Mouse (Mus musculus) left cerebral cortex, adult 18-20 months (tissue): ENCODE results near the gene Ubc. TPM values are rescaled to one million over a fixed set of nuclear protein-coding genes. Genes with fewer than 3 reads are reported as not detected.
"Not testable (repeated sequence)": the region's sequence is repeated elsewhere in the genome, so short reads cannot be mapped to it uniquely, and the experiment has no call there.

Source experiments
- DNase-seq, 2 experiments: peaks; one replicate each; pipeline ENCODE4 v3.0.0; 2021 to 2022; ENCODE audit warnings: low spot score in 2 of 2, mixed read lengths in 1 of 2
- long read RNA-seq, 2 experiments: library from polyadenylated mRNA; stranded (forward); transcript quantifications; one replicate each; pipeline ENCODE4 v2.0.0; 2021
- total RNA-seq, 2 experiments: library from RNA; stranded (reverse); gene quantifications; 2 replicates each; pipeline ENCODE4 v1.2.3; 2021

Gene Ubc
- total RNA-seq, result 100 to 1,000 TPM; 771 to 830 TPM
- long read RNA-seq, experiment 1, transcript Ubc-202 (2 exons, 2,618 nt), result major isoform, 170 of 401 reads
- long read RNA-seq, experiment 1, partial matches to known transcripts, result 170 of 401 reads
- long read RNA-seq, experiment 1, other reads (novel, unspliced or antisense), result 60 of 401 reads
- long read RNA-seq, experiment 2, transcript Ubc-202 (2 exons, 2,618 nt), result major isoform, 89 of 229 reads
- long read RNA-seq, experiment 2, partial matches to known transcripts, result 100 of 229 reads
- long read RNA-seq, experiment 2, other reads (novel, unspliced or antisense), result 39 of 229 reads

DNA sequence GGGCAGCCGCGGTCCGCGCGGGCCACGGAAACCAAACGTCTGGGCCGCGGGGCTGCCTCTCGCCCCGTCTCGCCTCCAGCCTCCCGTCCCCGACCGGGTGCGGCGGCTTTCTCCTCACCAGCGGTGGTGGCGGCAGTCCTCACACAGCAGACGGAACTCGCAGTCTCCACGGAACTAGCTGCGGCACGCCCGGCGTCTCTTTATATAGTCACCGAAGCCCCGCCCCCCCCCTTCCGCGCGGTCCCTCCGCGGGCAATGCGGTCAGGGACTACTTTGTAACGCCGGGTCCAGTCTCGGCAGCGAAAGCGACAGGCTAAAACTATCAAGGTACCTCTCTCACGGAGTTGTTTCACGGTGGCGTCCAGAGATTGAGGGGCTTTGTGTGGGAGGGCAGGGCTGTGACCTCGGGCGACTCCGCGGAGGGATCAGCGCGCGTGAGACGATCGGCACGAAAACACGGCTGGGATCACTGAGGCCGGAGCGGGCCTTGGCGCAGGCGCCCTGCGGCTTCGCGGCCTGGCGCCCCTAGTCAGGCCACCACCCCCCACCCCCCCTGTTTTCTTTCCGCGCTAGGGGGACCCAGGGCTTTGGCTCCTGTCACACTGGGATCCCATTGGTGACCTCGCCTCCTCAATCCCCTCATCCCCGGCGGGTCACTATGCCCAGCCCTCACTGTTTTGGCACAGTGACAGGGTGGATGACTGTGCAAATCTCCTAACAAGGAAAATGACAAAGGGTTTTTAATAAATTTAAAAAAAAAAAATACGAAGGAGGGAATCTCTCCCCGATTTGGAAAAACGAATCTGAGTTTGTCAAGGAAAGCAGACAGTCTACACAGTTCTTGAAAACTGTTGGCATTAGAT is at the start of gene Ubc:
Gene Ubc (minus strand): TSS at position 624 of the 863 bp plus-strand sequence.
- DNase-seq, result peak; percentile 74 to 82

DNA sequence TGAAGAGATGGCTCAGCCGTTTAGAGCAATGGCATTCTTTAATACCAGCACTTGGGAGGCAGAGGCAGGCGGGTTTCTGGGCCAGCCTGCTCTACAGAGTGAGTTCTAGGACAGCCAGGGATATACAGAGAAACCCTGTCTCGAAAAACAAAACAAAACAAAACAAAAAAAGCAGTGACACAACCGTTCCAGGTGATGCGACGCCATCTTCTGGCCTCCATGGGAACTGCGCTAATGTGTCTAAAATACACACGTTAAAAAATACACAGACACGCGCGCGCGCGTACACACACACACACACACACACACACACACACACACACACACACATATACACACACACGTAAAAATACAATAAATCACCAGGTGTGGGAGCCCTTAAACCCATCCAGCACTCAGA is 44.3 kb upstream of the Ubc start:
- DNase-seq, result not testable (repeated sequence)

DNA sequence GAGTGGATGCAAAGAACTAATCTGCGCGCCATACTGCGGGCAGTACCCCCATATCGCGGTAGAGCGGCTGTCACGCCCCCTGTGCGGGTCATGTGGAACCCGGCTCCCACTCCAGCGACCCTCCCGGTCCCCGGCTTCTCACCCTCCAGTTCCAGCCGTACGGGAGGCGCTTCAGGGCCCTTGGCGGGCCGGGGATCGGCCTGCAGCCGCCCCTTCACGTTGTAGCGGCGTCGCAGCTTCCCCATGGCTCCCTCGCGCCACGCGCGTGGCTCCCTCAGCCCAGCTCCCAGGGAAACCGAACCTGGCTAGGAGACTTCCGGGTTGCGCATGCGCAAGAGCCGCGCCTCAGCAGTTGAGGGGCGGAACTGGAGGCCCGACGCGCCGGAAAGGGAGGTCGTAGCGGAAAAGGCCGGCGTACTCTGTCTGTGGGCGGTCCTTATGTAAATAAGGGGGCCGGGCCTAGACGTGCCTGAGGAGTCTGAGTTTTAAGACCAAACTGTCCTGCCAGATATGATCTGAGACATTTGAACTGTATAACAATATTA is 43.9 kb upstream of the Ubc start, which contains the start of gene Dhx37:
Gene Dhx37 (minus strand): TSS at position 329 of the 545 bp plus-strand sequence.
- peak; percentile 93 to 96 for DNase-seq

DNA sequence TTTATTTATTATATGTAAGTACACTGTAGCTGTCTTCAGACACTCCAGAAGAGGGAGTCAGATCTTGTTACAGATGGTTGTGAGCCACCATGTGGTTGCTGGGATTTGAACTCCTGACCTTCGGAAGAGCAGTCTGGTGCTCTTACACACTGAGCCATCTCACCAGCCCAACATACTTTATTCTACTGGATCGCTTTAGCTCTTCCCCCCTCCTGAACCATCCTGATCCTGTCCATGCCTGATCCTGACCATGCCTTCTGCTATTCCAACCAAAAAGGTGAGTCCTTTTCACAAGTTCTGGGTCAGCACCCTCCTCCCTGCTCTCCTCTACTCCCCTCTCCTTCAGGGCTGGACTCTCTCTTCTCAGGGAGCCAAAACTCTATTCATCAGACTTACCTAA is 42.3 kb upstream of the Ubc start:
- not testable (repeated sequence) for DNase-seq

DNA sequence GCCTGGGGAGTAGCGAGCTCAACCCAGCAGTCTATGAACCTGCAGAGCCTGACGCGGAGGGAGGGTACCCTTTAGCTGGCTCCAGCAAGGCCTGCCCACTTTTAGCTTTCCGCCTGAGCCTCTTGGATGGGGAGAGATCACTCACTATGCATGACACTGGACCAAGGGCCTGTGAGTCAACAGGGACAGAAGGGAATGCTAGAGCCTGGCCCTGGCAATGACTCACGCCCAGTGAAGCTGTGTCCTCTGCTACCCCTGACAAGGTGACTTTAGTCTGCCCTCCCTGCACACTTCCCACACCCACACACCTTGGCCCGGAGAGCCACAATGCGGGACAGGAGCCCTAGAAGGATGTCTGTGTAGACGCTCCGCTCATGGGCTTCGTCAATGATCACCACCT is 36.3 kb upstream of the Ubc start:
- no peak for DNase-seq

DNA sequence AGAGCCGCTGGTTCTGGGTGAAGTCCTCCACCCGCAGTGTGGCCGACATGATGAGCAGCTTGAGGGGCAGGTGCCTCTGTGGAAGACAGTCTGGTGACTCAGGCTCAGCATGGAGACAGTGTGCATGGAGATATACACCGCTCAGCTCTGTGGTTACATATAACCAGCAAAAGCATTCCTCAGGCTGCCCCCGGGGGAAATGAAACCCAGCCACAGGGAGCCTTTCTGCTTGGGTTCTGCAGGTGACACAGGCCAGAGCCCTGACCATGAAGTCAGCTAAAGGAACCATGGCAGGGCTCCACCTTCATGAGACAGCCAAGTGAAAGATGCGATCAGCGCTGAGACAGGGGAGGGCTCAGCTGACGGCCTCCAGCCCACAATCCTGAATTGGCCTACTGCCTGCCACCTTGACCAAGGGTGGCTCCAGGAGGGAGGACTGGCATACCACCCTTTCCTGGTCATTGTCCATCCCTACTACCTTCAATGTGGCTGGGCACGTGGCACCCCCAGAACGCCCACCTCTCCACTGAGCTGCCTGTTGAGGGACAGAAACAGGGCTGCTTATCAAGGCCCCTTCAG is 35.8 kb upstream of the Ubc start:
- no peak for DNase-seq

DNA sequence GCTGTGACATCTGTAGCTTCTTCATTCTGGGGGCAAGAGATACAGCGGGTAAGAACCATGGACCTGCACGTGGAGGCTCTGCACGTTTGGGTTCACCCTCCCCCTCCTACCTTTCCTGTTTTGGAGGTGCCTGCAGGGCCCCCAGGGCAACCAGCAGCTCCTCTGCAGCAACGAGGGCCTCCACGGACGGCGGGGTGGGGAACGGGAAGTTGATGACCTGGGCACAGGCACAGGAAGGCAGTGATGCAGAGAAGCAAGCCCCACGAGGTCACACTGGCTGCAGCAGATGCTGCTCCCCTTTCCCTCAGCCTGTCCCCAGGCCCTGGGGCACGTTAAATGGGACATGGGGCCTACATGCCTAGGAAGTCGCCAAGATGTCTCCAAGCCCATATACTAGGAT is 29.1 kb upstream of the Ubc start:
- no peak for DNase-seq

DNA sequence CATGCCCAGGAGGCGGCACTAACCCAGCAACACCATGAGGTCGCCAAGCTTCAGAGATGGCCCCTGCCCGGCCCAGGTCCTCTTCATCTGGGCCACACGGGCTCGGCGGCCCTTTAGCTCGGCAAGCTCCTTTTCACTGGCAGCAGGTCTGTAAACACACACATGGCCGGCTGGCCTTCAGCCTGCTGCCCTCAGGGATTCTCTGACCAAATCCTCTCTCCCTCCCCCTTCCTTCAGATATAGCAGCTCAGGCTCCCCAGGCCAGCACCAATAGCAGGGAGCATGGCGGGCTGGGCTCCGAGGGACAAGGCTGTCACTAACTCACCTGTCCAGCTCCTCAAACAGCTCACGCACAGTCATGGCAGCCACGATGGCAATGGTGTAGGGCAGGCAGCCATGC is 28.6 kb upstream of the Ubc start:
- no peak for DNase-seq

DNA sequence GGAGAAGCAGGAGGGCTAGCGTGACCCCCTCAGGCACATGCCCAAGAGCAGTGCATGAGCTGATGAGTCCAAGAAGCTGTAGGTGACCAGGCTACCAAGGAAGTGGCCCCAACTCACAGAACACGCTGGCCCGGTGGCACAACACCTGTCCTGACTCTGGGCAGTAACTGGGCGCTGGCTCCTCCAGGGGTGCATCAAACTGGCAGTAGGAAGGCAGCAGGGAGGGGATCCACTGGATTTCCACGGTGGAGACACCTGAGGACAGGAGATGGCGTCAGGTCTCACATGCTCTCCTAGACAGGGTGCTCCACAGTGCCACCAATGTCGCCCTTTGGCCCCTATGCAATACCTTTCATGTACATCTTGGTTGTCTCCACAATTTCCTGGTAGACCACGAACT is 26.2 kb upstream of the Ubc start:
- no peak for DNase-seq

DNA sequence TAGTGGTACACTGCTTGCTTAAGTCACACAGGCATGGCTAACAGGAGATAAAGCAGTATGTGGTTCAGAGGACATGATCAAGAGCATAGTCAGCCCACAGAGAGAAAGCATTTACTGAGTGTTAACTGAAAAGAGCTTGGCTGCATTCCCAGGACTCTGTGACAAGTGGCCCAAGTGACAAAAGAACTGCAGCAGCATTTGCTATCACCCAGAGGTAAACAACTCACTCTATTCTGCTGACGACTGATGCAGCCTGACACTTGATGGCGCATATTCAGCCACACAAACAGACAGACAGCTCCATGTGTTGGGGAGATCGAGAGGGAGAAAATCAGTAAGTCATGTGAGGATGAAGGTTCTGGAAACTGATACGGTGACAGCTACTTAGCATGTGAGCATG is 23.8 kb upstream of the Ubc start:
- no peak for DNase-seq

DNA sequence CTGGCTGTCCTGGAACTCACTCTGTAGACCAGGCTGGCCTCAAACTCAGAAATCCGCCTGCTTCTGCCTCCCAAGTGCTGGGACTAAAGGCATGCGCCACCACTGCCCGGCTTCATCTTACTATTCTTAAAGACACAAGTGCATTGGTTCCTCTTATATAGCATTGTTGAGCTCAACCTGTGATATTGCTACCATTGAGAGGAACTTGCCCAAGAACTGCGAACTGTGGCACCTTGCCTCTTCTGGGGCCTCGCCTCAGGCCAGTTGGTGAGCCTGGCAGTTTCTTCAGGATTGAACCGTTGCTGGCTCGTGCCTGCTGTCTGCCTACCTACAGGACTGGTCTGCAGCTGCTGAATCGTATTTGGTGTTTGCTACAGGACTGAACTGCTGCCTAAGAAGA is 22.5 kb upstream of the Ubc start:
- DNase-seq, result not testable (repeated sequence)

DNA sequence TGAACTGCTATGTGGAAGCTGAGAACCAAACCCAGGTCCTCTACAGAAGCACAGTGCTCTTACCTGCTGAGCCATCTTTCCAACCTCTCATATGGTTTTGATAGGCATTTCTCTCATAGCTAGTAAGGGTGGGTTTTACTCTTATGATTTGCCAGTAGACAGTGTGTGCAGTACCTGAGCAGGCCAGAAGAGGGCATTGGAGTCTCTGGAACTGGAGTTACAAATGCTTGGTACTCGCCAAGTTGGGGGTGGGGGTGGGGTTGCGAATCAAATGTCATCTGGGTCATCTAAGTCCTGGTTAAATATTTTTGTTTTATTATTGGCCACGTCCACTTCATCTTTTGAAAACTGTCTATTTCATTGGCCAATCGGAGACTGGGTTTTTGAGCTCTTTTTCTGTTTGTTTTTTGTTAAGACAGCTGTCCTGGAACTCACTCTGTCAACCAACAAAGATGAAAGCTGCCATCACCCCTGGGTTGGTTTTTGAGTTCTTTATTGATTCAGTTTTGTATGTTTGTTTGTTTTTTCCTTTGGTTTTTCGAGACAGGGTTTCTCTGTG is 22.0 kb upstream of the Ubc start:
- peak; percentile 55 to 69 for DNase-seq

DNA sequence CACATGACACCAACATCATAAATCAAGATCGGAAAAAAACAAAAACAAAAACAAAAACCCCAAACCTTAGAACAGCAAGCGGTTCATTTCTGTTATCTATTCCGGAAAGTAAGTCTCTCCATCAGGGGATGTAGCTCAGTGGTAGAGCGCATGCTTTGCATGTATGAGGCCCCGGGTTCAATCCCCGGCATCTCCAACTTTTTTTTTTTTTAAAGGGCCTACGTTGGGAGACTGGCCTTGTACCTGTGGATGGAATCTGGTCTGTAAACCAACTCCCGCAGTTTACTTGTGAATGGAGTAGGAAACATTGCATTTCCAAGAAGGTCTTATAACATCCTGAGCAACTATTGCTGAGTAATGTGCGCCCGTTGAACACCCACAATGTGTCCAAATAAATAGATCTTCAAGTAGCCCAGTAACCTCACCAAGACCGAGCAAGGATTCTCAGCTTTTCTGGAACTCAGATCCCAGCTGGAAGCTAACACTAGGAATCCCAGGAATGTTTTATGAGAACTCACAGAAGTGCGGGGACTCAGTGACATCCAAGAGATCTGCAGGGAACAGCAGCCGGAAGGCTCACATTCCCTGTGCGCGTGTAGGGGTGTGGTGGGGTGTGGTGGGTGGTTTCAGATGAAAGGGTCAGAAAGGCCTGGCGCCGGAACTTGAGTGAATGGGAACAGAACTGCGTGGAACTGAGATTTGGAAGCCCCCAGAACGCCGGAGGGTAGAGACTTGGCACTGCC is 19.5 kb upstream of the Ubc start:
- DNase-seq, result peak; percentile 59 to 62

DNA sequence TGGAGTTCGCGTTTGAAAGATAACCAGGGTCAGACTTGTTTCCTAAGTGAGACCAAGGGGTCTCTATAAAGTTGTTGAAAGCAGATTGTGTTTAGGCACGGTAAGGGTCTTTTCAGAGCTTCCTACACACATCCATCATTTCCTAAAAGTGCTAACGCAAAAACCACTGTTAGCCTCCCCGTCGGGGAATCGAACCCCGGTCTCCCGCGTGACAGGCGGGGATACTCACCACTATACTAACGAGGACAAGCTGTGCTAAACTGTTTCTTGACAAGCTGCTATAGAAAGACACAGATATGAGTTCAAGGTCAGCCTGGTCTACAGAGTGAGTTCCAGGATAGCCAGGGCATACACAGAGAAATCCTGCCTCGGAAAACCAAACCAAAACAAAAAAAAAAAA is 18.8 kb upstream of the Ubc start:
- peak; percentile 87 to 88 for DNase-seq

DNA sequence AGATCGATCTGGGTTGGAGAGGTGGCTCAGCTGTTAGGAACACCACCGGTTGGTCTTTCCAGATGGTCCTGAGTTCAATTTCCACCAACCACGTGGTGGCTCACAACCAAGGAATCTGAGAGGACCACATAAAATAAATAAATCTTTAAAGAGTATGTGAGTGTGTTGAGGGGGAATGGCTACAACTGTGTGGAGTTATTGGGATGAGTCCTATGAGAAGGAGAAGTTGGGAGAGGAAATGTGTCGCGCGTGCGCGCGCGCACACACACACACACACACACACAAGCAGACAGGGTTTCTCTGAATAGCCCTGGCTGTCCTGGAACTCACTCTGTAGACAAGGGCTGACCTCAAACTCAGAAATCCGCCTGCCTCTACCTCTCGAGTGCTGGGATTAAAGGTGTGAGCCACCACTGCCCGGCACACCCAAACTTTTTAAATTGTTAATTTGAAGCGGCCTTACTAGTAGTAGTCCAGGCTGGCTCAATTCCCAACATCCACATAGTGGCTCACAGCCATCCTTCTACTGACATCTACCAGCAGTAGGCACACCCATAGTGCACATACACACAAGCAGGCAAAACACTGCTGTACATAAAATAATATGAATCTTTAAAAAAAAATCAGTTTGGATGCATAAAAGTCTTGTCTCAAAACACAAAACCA is 18.0 kb upstream of the Ubc start:
- DNase-seq, result no peak

DNA sequence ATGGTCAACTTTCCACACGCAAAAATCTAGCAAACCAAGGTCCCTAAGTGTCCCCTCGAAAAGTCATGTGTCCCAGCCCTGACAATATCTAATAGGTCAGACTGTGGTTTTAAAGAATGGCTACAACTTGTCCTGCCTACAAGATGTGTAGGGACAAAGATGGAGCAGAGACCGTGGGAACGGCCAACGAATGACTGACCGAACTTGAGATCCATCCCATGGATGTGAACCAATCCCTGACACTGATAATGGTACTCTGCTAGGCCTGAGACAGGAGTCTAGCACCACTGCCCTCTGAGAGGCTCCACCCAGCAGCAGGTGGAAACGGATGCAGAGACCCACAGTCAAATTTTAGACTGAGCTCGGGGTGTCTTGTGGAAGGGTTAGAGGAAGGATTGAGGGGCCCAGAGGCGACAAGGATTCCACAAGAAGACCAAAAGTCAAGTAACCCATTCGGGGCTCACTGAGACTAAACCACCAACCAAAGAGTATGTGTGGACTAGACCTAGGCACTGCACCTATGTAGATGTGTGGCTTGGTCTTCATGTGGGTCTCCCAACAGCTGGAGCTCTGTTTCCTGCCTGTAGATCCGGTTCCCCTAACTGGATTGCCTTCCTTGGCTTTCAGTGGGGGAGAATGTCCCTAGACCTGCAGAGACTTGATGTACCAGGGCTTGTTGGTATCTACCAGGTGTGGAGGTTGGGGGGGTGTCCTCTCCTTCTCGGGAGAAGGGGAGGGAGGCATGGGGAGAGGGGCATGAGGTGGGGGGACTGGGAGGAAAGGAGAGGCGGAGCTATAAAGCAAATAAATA is 17.2 kb upstream of the Ubc start:
- no peak for DNase-seq

DNA sequence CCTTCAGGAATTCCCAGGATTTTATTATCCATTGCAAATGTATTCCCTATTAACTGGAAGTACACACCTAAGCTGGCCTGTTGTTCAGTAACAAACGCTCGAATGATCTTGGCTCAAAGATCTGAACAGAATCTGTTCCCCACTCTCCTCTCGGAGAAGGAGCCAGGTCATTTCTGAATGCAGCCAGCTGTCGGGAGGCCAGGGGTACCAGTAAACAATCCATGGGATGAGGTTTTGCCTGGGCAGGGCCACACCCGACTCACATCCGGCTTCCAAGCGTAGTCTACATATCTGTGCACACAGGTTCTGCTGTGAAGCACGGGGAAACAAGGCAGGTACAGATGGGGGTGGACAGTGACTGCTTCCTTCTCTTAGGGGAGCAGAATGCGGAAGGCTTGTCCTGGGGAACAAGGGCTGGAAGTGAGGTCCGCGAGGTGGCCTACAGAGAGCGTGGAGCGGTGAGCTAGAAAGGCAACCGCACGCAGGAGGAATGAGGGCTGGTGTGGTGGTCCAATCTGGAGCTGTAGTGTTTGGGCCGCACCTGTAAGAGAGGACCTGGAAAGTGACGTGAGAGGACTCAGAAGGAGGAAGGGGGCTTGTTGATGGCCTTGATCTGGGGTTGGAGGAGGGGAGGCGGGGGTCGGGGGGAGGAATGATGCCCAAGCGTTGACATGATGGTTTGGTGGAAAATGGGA is 16.5 kb upstream of the Ubc start:
- DNase-seq, result peak; percentile 44 to 53

DNA sequence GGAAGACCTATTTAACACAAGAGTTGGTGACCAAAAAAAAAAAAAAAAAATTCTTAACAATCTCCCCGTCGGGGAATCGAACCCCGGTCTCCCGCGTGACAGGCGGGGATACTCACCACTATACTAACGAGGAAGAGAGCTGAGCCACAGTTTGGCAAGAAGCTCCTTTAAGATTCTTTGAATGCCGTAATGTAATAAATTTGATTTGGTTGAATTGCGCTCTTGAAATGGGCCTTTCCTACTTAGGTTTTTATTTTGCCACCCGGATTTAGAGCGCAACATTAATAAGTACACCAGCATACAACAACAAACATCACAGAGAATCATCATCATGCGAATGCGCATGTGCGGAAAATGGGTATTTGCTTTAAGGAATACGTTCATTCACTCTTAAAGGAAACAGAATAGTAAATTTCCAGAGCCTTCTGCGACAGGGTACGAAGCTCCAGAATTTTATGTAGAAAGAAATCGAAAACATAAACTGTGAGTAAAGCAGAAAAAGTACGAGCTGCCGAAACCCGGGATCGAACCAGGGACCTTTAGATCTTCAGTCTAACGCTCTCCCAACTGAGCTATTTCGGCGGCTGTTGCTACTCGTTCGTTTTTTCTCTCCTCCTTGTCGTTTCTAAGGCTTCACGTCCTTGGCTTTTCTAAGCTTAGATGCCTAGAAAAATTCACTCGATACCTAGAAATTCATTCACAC is 15.7 kb upstream of the Ubc start:
- peak; percentile 84 to 86 for DNase-seq
